Mouse (Mus musculus) lung, postnatal 0 days (tissue): ENCODE results near the gene Chp2.

Experiments used
- CTCF ChIP-seq: IDR thresholded peaks from 2 replicates; pipeline ENCODE4 v1.5.1; 2016; ENCODE audit warnings: antibody characterized with exemption, mild to moderate bottlenecking
- EP300 ChIP-seq: IDR thresholded peaks from 2 replicates; pipeline ENCODE4 v1.6.1; 2016; ENCODE audit warnings: antibody characterized with exemption, mild to moderate bottlenecking, control low read depth

DNA sequence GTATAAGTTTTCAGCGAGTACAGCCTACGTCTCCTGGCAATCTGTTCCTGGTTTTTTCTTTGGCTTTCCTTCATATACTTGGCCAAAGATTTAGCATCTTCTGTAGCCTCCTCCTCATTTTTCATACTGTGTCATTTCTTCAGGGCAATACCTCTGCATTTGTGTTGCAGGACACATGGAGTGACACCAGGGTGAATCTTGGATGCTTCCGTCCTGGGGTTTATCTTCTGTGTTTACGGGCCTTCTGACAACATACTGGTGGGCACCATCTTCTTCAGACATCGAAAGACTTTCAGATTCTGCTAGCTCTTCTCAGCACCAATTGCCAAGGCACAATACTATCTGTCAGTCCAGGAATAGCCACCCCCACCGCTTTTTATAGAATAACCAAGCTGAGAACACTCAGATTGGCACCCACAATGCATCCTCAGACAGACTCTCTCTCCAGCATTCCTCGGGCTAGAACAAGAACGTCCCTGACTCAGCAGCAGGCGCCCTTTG is 30.1 kb downstream of the Chp2 start:
- TF ChIP-seq CTCF (no peak), EP300 (no peak)
